Mouse (Mus musculus) limb, embryonic 14.5 days (tissue): Measurements from ENCODE around the gene Stard13. TPM values are rescaled to one million over a fixed set of nuclear protein-coding genes. Genes with fewer than 3 reads are reported as not detected.
A peak's percentile ranks its signal among the peaks of the same experiment; 100 is the strongest.

Source experiments
- ATAC-seq: fragments of 200-750 bp; cut with Nextera tagmentation; 2 replicates; pipeline ENCODE4 v1.8.0; 2017; ENCODE audit warnings: low read depth, moderate number of reproducible peaks, moderate TSS enrichment; ENCODE audit not compliant: low FRiP score
- DNase-seq: peaks from one replicate; pipeline ENCODE4 v3.0.0-alpha.2; 2015; ENCODE audit warnings: low spot score
- H3K27ac ChIP-seq: fragments of 300-500 bp; sonication (generic); replicated peaks from 2 replicates; pipeline ENCODE4 v1.5.1; 2014; ENCODE audit warnings: low read depth, mild to moderate bottlenecking, low read length, moderate library complexity, mixed read lengths
- H3K27me3 ChIP-seq: fragments of 300-500 bp; sonication (generic); 2 replicates; pipeline ENCODE4 v1.6.1; 2014; ENCODE audit warnings: low read length, mixed read lengths; ENCODE audit not compliant: control insufficient read depth, insufficient read depth
- H3K36me3 ChIP-seq: fragments of 300-500 bp; sonication (generic); 2 replicates; pipeline ENCODE4 v1.6.1; 2014; ENCODE audit warnings: mild to moderate bottlenecking, low read length, moderate library complexity, mixed read lengths; ENCODE audit not compliant: control insufficient read depth, insufficient read depth
- H3K4me1 ChIP-seq: fragments of 300-500 bp; sonication (generic); 2 replicates; pipeline ENCODE4 v1.6.1; 2014; ENCODE audit warnings: antibody characterized with exemption, low read length, mixed read lengths; ENCODE audit not compliant: control insufficient read depth, insufficient read depth
- H3K4me2 ChIP-seq: fragments of 300-500 bp; sonication (generic); replicated peaks from 2 replicates; pipeline ENCODE4 v1.6.1; 2014; ENCODE audit warnings: low read depth, mild to moderate bottlenecking, low read length, moderate library complexity; ENCODE audit not compliant: severe bottlenecking
- H3K4me3 ChIP-seq: fragments of 300-500 bp; sonication (generic); replicated peaks from 2 replicates; pipeline ENCODE4 v1.5.1; 2014; ENCODE audit warnings: low read length
- H3K9ac ChIP-seq: fragments of 300-500 bp; sonication (generic); 2 replicates; pipeline ENCODE4 v1.6.1; 2014; ENCODE audit warnings: mild to moderate bottlenecking, low read depth, low read length, moderate library complexity; ENCODE audit not compliant: severe bottlenecking
- H3K9me3 ChIP-seq: fragments of 300-500 bp; sonication (generic); 2 replicates; pipeline ENCODE4 v1.6.1; 2016; ENCODE audit warnings: low read length; ENCODE audit not compliant: control insufficient read depth
- POLR2A ChIP-seq: fragments of 200-500 bp; IDR thresholded peaks from 2 replicates; pipeline ENCODE4 v1.8.0; 2012; ENCODE audit warnings: inconsistent platforms, mild to moderate bottlenecking, moderate library complexity, borderline replicate concordance; ENCODE audit not compliant: insufficient read depth, insufficient read length; ENCODE audit errors: extremely low read depth
- WGBS: fragments of 180-500 bp; shearing (Covaris S2); extraction: QIAGEN DNeasy Blood & Tissue Kit; methylation state at CpG from one replicate; pipeline ENCODE4 v1.1.7; 2014; 5-methylcytosine and 5-hydroxymethylcytosine counted together
- polyA plus RNA-seq, 2 experiments: library from polyadenylated mRNA; depleted of rRNA in 1 of 2; stranded (reverse) in 1 of 2; unstranded in 1 of 2; fragments of >200 nt; fragmentation: Nextera tagmentation in 1 of 2; extraction: Ambion mirVana in 1 of 2; gene quantifications; 2 replicates each; pipeline versions ENCODE4 v1.2.1 to v1.2.3; 2012 to 2014

Gene Stard13
- polyA plus RNA-seq, 2 experiments: 9.0 to 17.5 TPM

DNA sequence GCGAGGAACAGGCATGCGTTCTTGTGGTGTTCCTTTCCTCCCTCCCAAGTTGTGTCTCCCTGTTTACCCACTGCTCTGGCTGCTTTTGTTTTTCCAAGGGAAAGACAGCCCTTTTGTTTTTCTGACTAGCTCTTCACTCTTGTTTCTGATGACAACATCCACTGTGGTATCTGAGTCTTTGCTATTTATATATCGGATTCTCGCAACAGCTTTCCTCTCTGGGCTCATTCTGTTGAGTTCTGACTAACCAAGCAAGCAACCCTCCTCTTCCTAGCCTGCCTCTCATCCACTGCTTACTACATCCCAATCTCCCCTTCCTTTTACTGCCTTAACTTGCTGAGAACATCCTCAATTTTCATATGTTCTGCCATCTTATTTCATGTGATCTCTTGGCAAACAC lies 159.4 kb downstream of the Stard13 start:
- Histone ChIP-seq H3K36me3 (peaks cover 5% of the 10 kb centered on the region; the same call in 1 of the 2 replicates), H3K27ac (no peak overlapping the region), H3K9ac (no peak overlapping the region), H3K4me1 (peaks cover 18% of the 10 kb centered on the region), H3K4me3 (no peak overlapping the region), H3K9me3 (0 out of 2 replicates have a peak, but pooled peaks cover 4% of the 10 kb centered on the region), H3K27me3 (no peaks in the 10 kb centered on the region), H3K4me2 (no peak overlapping the region)
- ATAC-seq (no peak), DNase-seq (no peak)
- TF ChIP-seq POLR2A: no peak
- WGBS: 92% methylated on average over 4 of the region's 4 CpGs

DNA sequence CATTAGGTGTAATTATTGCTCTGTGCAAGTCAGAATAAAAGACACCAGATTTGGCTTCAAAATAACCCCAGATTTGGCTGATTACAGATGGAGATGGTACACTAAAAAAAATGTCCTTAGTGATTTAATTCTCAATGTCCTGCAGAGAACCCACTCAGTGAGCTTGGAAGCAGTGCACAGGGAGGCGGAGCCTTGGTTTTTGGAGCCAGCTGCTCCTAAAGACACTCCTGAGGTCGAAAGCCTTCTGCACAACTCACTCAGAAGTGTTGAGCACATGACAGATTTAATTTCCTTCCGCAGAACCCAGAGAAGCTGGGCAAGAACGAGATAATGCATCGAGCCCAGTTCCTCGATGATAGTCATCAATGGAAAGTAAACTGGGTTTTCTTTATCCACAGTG lies 162.2 kb downstream of the Stard13 start:
- H3K9ac ChIP-seq: no peak overlapping the region
- H3K9me3 ChIP-seq: 0 out of 2 replicates have a peak, but pooled peaks cover 4% of the 10 kb centered on the region
- H3K27me3 ChIP-seq: no peaks in the 10 kb centered on the region
- TF ChIP-seq POLR2A: no peak
- no peak overlapping the region for H3K4me3 ChIP-seq
- ATAC-seq (no peak), DNase-seq (peak; percentile 23)
- no peak overlapping the region for H3K27ac ChIP-seq
- no peak overlapping the region for H3K4me2 ChIP-seq
- peaks cover 5% of the 10 kb centered on the region; the same call in 1 of the 2 replicates for H3K36me3 ChIP-seq
- peaks cover 21% of the 10 kb centered on the region for H3K4me1 ChIP-seq
- 42% methylated on average over 6 of the region's 6 CpGs for WGBS

DNA sequence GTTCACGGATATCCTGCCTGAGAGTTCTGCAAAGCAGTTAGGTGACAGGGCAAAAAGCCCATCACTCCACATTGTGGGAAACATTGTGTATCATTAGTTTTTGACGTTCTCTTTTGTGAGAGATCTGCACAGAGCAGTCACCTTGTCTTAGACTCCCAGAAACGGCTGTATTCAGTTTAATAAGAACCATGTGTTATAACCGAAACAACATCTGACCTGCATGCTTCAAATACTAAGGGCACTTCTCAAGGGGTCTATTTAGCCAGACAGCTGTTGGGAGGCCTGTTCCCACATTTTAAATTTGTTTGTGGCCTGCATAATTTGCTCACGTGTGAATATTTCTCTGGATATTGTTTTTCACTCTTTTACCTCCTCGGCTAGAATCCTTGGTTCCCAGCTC lies 162.7 kb downstream of the Stard13 start:
- H3K4me1 ChIP-seq: peaks cover 21% of the 10 kb centered on the region
- H3K27me3 ChIP-seq: no peaks in the 10 kb centered on the region
- H3K4me3 ChIP-seq: no peak overlapping the region
- peak; percentile 85 for ATAC-seq
- peaks cover 5% of the 10 kb centered on the region; the same call in 1 of the 2 replicates for H3K36me3 ChIP-seq
- 12% methylated on average over 6 of the region's 6 CpGs for WGBS
- H3K27ac ChIP-seq: no peak overlapping the region
- TF ChIP-seq POLR2A: no peak
- no peak overlapping the region for H3K9ac ChIP-seq
- 0 out of 2 replicates have a peak, but pooled peaks cover 4% of the 10 kb centered on the region for H3K9me3 ChIP-seq
- peak; percentile 52 for DNase-seq
- no peak overlapping the region for H3K4me2 ChIP-seq

DNA sequence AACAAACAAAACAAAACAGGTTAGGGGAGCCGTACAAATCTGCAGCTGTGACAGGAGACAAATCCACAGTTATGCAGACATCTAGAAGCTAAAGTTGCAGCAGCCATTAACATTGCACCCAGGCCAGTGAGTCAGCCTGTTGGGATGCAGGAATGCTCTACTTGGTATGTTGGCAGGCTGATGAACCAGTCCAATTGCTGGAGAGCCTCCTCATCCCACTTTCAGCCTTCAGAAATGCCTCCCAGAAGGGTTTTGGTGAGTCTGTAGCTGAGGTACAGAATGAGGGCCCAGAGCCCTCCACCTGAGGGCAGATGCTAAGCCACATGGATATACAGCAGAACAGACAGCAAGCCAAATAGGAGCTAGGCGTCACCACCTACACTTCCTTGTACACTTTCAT lies 164.1 kb downstream of the Stard13 start:
- ATAC-seq (no peak), DNase-seq (no peak)
- no peak overlapping the region for H3K4me3 ChIP-seq
- no peak overlapping the region for H3K9ac ChIP-seq
- H3K27me3 ChIP-seq: no peaks in the 10 kb centered on the region
- no peaks in the 10 kb centered on the region for H3K9me3 ChIP-seq
- H3K4me2 ChIP-seq: no peak overlapping the region
- H3K4me1 ChIP-seq: peaks cover 21% of the 10 kb centered on the region
- no peak overlapping the region for H3K27ac ChIP-seq
- H3K36me3 ChIP-seq: peaks cover 5% of the 10 kb centered on the region; the same call in 1 of the 2 replicates
- no peak for TF ChIP-seq POLR2A
- WGBS: 72% methylated on average over 2 of the region's 2 CpGs

DNA sequence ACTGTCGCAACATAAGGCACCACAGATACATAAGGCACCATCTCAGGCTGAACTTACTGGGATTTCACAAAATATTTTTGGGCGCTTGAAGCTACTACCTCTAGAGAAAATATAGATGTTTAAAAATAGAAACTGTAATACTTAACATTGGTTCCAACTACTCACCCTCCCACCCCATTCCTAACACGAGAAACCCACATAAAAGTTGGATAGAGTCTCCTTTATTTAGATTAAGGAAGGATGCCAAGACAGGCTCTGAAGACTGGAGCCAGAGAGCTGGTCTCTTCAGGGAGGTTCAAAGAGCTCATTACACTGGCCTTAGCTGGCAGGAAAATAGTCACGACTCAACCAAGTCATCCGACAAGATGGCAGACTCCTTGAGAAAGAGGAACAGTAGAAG lies 167.6 kb downstream of the Stard13 start:
- TF ChIP-seq POLR2A: no peak
- Histone ChIP-seq H3K9ac (no peak overlapping the region), H3K9me3 (peaks cover 6% of the 10 kb centered on the region), H3K27me3 (no peaks in the 10 kb centered on the region), H3K4me2 (no peak overlapping the region), H3K27ac (no peak overlapping the region), H3K4me3 (no peak overlapping the region), H3K4me1 (peaks cover 12% of the 10 kb centered on the region), H3K36me3 (peaks cover 16% of the 10 kb centered on the region)
- no peak for DNase-seq
- ATAC-seq: no peak
- 66% methylated on average over 5 of the region's 5 CpGs for WGBS

DNA sequence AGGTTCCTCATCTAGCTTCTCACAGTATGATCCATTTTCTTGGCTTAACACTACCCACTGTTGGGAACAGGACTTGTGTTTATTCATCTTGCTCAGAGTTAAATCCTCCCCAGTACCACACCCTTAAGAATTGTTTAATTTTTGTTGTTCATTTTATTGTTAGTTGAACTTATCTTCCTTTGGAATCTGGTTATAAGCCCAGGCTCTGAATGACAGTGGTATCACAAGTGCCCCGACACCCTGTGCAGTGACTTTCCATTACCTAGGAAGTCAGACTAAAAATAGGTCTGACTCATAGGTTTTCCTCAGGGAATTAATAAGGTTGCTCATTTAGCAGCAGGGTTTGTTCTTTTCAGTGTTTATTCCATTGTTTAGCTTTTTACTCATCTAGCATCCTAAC lies 168.4 kb downstream of the Stard13 start:
- DNase-seq (no peak), ATAC-seq (no peak)
- Histone ChIP-seq H3K27ac (no peak overlapping the region), H3K4me1 (peaks cover 10% of the 10 kb centered on the region), H3K9ac (no peak overlapping the region), H3K4me2 (no peak overlapping the region), H3K9me3 (peaks cover 6% of the 10 kb centered on the region), H3K36me3 (peaks cover 16% of the 10 kb centered on the region), H3K27me3 (no peaks in the 10 kb centered on the region), H3K4me3 (no peak overlapping the region)
- WGBS: 67% methylated on average over 1 of the region's 1 CpGs
- TF ChIP-seq POLR2A: no peak
